Mouse (Mus musculus) erythroblast, embryonic 14.5 days (primary cell): ENCODE measurements at regions not wholly inside any gene's neighbourhood (a gene's known extent, or its start where the extent isn't known, plus 50 kb on each side); places are given as distances from the start of the nearest gene placed in this dataset.

Experiments
- GATA1 ChIP-seq: IDR thresholded peaks from 2 replicates; pipeline ENCODE4 v1.6.1; 2012; ENCODE audit warnings: low read length, inconsistent platforms, mixed read lengths
- TAL1 ChIP-seq: IDR thresholded peaks from 3 replicates; pipeline ENCODE4 v1.6.1; 2012; ENCODE audit warnings: low read length, inconsistent platforms, mixed read lengths

DNA sequence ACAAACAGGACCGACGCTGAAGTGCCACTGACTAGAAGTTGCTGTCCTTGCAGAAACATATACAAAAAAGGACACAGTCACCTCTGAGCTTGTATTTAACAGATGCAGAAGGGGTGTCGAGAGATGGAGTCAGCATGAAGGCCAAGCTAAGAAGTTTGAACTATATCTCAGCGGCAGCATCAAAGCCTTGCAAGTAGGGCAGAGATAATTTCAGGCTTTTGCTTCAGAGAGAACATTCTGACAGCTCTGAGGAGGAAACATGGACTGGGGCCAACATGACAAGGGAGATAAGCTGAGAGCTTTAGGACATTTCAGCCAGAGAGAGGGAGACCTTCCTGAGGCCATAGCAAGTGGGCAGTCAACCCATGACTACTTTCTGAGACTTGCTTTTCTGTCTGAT, 856.7 kb downstream of the Epha4 start:
- TF ChIP-seq GATA1 (no peak), TAL1 (no peak)
